Mouse (Mus musculus) spleen, adult 2 months (tissue): ENCODE measurements around the gene Gal3st2.
"Not testable (repeated sequence)": the region's sequence is repeated elsewhere in the genome, so short reads cannot be mapped to it uniquely, and the experiment has no call there.

Source experiments
- CTCF ChIP-seq: fragments of 200-500 bp; IDR thresholded peaks from 2 replicates; pipeline ENCODE4 v1.5.1; 2011; ENCODE audit warnings: mild to moderate bottlenecking, inconsistent platforms; ENCODE audit not compliant: insufficient read depth, insufficient read length, insufficient replicate concordance; ENCODE audit errors: extremely low read depth
- POLR2A ChIP-seq: fragments of 200-500 bp; IDR thresholded peaks from 2 replicates; pipeline ENCODE4 v1.6.1; 2011; ENCODE audit warnings: low read depth, low read length, inconsistent platforms

- TF ChIP-seq CTCF, POLR2A: not testable (repeated sequence)
Measured at GRCm38 (mm10) chr1:93861048-93861447, at the start of gene Gal3st2.
